Mouse (Mus musculus) inflammation-experienced regulatory T-cells, adult 16 weeks (primary cell): ENCODE results near the gene Sval1. TPM values are rescaled to one million over a fixed set of nuclear protein-coding genes. Genes with fewer than 3 reads are reported as not detected.

Experiments
- polyA plus RNA-seq: library from polyadenylated mRNA; unstranded; fragments of 100-300 nt; shearing (Covaris generic); gene quantifications from one replicate; pipeline ENCODE4 v1.2.1, GENCODE M21; 2017

Gene Sval1
- polyA plus RNA-seq: not detected

GRCm38 (mm10) chr6:41951330-41951729 is at the start of gene Sval1:
Sval1 (plus strand) TSS chr6:41951630.

GRCm38 (mm10) chr6:41967840-41968239 is 16.4 kb downstream of the Sval1 start, which contains the start of gene Sval3:
Sval3 (plus strand) TSS chr6:41968140.

Other genes starting within 250 kb of the Sval1 start
- gene Kel, start 247.3 kb upstream of the Sval1 start, polyA plus RNA-seq: not detected
- gene Olfr459, start 176.5 kb upstream of the Sval1 start, polyA plus RNA-seq: not detected
- gene Pip, start 104.1 kb upstream of the Sval1 start, polyA plus RNA-seq: not detected
- not detected for gene Sval2, start 98.6 kb upstream of the Sval1 start, polyA plus RNA-seq
- gene Sval3, start 16.5 kb downstream of the Sval1 start, polyA plus RNA-seq: not detected
- not detected for gene Sva, start 86.8 kb downstream of the Sval1 start, polyA plus RNA-seq
- not detected for gene Tas2r139, start 189.3 kb downstream of the Sval1 start, polyA plus RNA-seq